Mouse (Mus musculus) cerebellum, adult 2 months (tissue): ENCODE measurements around the gene Mybl2.

Source experiments
- CTCF ChIP-seq: fragments of 200-500 bp; IDR thresholded peaks from 2 replicates; pipeline ENCODE4 v1.5.1; 2011; ENCODE audit warnings: low read depth, mild to moderate bottlenecking, control low read depth, low read length, moderate library complexity, borderline replicate concordance; ENCODE audit not compliant: insufficient read depth
- POLR2A ChIP-seq: fragments of 200-500 bp; IDR thresholded peaks from 2 replicates; pipeline ENCODE4 v1.6.1; 2011; ENCODE audit warnings: low read length, control low read depth, borderline replicate concordance; ENCODE audit not compliant: insufficient read depth

GRCm38 (mm10) chr2:163062119-163062508 is 7.6 kb downstream of the Mybl2 start:
- no peak for TF ChIP-seq CTCF
- TF ChIP-seq POLR2A: no peak
